Mouse (Mus musculus) embryonic facial prominence, embryonic 13.5 days (tissue): Measurements from ENCODE around the gene Ppcdc. TPM values are rescaled to one million over a fixed set of nuclear protein-coding genes. Genes with fewer than 3 reads are reported as not detected.
A peak's percentile ranks its signal among the peaks of the same experiment; 100 is the strongest.
"Not testable (repeated sequence)": the region's sequence is repeated elsewhere in the genome, so short reads cannot be mapped to it uniquely, and the experiment has no call there.

Experiments
- ATAC-seq: fragments of 200-750 bp; cut with Nextera tagmentation; 2 replicates; pipeline ENCODE4 v1.8.0; 2017; ENCODE audit warnings: low read depth; ENCODE audit not compliant: insufficient number of reproducible peaks, insufficient read depth, low FRiP score, low TSS enrichment
- H3K27ac ChIP-seq: fragments of 300-500 bp; sonication (generic); 2 replicates; pipeline ENCODE4 v1.5.1; 2015; ENCODE audit warnings: moderate library complexity, mild to moderate bottlenecking, inconsistent platforms
- H3K27me3 ChIP-seq: fragments of 300-500 bp; sonication (generic); 2 replicates; pipeline ENCODE4 v1.6.1; 2015; ENCODE audit warnings: mild to moderate bottlenecking, inconsistent platforms
- H3K36me3 ChIP-seq: fragments of 300-500 bp; sonication (generic); 2 replicates; pipeline ENCODE4 v1.6.1; 2015; ENCODE audit warnings: mild to moderate bottlenecking, inconsistent platforms
- H3K4me1 ChIP-seq: fragments of 300-500 bp; sonication (generic); 2 replicates; pipeline ENCODE4 v1.6.1; 2015; ENCODE audit warnings: inconsistent platforms
- H3K4me2 ChIP-seq: fragments of 300-500 bp; sonication (generic); 2 replicates; pipeline ENCODE4 v1.6.1; 2015; ENCODE audit warnings: moderate library complexity, mild to moderate bottlenecking, inconsistent platforms
- H3K4me3 ChIP-seq: fragments of 300-500 bp; sonication (generic); 2 replicates; pipeline ENCODE4 v1.5.1; 2015; ENCODE audit warnings: mild to moderate bottlenecking, inconsistent platforms
- H3K9ac ChIP-seq: fragments of 300-500 bp; sonication (generic); 2 replicates; pipeline ENCODE4 v1.6.1; 2015; ENCODE audit warnings: mild to moderate bottlenecking, inconsistent platforms
- H3K9me3 ChIP-seq: fragments of 300-500 bp; sonication (generic); 2 replicates; pipeline ENCODE4 v1.6.1; 2016; ENCODE audit warnings: inconsistent platforms
- WGBS: fragments of 180-500 bp; shearing (Covaris S2); methylation state at CpG from one replicate; pipeline ENCODE4 v1.1.7; 2015; ENCODE audit warnings: mixed read lengths; 5-methylcytosine and 5-hydroxymethylcytosine counted together
- polyA plus RNA-seq: library from polyadenylated mRNA; unstranded; fragments of >200 nt; fragmentation: Nextera tagmentation; extraction: Ambion mirVana; gene quantifications from 2 replicates; pipeline ENCODE4 v1.2.1, GENCODE M21; 2015

Ppcdc gene
- polyA plus RNA-seq, 1 experiment from 2014 or later, result 30.0 TPM

DNA sequence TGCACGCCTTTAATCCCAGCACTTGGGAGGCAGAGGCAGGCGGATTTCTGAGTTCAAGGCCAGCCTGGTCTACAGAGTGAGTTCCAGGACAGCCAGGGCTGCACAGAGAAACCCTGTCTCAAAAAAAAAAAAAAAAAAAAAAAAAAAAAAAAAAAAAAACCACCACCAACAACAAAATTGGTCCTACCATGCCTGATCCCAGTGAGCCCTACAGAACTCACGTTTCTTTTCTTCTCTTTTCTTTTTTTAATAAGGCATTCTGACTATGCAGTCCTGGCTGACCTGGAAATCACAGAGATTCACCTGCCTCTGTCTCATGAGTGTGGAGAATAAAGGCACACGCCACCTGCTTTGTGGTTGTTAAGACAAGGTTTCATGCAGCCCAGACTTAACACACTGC, 12.8 kb downstream of the Ppcdc start:
- ATAC-seq, H3K27ac ChIP-seq, H3K9ac ChIP-seq, H3K36me3 ChIP-seq, H3K27me3 ChIP-seq, H3K4me2 ChIP-seq, H3K9me3 ChIP-seq, H3K4me3 ChIP-seq: not testable (repeated sequence)
- WGBS, result 94% methylated on average over 4 of the region's 4 CpGs
- H3K4me1 ChIP-seq, result peaks cover 22% of the 10 kb centered on the region

GRCm38 (mm10) chr9:57425116-57425515, 14.8 kb downstream of the Ppcdc start:
- no peak overlapping the region for H3K9ac ChIP-seq

DNA sequence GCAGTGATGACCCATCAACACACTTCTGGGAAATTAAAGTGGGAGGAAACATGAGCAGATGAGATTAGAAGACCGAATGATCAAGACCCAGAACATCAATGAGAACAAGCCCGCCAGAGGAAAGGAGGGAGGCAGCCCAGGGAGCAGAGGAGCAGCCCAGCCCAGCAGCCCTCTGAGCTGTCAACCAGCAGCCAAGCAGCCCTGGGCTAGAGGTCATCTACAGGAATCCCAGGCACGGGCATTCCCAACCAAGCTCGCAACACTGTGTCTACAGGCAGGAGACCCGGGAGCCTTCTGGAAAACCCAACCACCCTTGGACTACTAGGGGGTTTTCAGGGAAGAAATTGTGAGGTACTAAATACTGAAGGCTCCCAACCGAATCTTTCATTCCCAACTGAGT, 15.9 kb downstream of the Ppcdc start:
- Histone ChIP-seq H3K4me3 (no peak overlapping the region), H3K27me3 (no peaks in the 10 kb centered on the region), H3K9me3 (no peaks in the 10 kb centered on the region), H3K36me3 (no peaks in the 10 kb centered on the region), H3K4me1 (peaks cover 39% of the 10 kb centered on the region), H3K27ac (no peak overlapping the region), H3K9ac (no peak overlapping the region), H3K4me2 (no peak overlapping the region)
- WGBS, result 74% methylated on average over 6 of the region's 6 CpGs
- no peak for ATAC-seq

More at GRCm38 (mm10) chr9:57425116-57425515, 14.8 kb downstream of the Ppcdc start:
- Histone ChIP-seq H3K9me3 (no peaks in the 10 kb centered on the region), H3K27me3 (no peaks in the 10 kb centered on the region), H3K4me1 (peaks cover 32% of the 10 kb centered on the region), H3K4me2 (no peak overlapping the region), H3K36me3 (no peaks in the 10 kb centered on the region), H3K27ac (no peak overlapping the region), H3K4me3 (no peak overlapping the region)
- 82% methylated on average over 3 of the region's 3 CpGs for WGBS
- ATAC-seq, result no peak

DNA sequence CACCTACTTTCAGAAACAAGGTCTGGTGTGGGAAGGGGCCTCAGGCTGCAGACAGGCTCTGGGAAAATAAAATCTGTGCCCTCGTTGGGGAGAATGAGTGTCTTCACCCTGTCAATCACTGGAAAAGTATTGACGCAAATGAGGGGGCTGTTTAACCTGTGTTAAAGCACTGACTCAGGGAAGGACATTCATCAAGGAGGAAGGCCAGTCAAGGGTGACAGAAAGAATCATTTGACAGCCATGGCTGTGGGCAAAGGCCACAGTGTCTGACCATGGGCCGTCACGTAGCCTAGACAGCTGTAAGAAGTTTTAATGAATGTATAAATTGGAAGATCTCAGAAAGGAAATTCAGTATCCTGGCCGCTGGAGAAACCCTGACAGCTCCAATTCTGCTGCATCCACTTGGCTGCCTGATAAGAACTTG, 18.2 kb downstream of the Ppcdc start:
- H3K4me3 ChIP-seq, result no peak overlapping the region
- ATAC-seq, result no peak

DNA sequence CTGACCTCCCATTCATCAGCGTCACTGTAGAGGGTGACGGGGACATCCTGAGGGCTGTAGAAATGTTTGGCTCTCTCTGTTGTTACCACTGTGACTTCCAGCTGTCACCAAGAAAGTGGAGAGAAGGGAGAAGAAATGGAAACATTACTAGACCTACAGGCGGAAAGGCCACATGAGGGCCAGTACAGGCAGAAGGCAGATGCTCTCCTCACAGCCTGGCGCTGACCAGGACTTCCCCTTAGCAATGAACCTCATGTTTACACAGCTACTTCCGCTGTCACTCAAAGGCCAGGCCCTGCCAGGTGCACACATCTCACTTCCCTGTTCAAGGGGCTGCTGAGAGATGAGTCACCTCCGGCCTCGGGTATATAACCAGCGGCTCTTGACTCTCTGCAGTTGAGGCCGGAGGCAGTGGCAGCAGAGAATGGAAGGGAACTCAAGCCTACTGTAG, 18.8 kb downstream of the Ppcdc start:
- no peaks in the 10 kb centered on the region for H3K27me3 ChIP-seq
- H3K9ac ChIP-seq, result 0 out of 2 replicates have a peak overlapping the region, but pooled peaks have one; percentile 37
- ATAC-seq, result no peak
- 69% methylated on average over 9 of the region's 9 CpGs for WGBS
- peaks cover 25% of the 10 kb centered on the region for H3K4me1 ChIP-seq
- no peak overlapping the region for H3K4me3 ChIP-seq
- H3K4me2 ChIP-seq, result 0 out of 2 replicates have a peak overlapping the region, but pooled peaks have one; percentile 29
- H3K36me3 ChIP-seq, result no peaks in the 10 kb centered on the region; the same call in 1 of the 2 replicates
- H3K9me3 ChIP-seq, result no peaks in the 10 kb centered on the region
- H3K27ac ChIP-seq, result peak overlapping the region; percentile 87

More for the DNA sequence above, 18.2 kb downstream of the Ppcdc start:
- Histone ChIP-seq H3K9ac (no peak overlapping the region), H3K36me3 (no peaks in the 10 kb centered on the region; the same call in 1 of the 2 replicates), H3K4me2 (no peak overlapping the region), H3K9me3 (no peaks in the 10 kb centered on the region), H3K27me3 (no peaks in the 10 kb centered on the region), H3K4me1 (peaks cover 25% of the 10 kb centered on the region), H3K27ac (peak overlapping the region; percentile 87; the same call in 1 of the 2 replicates)
- 71% methylated on average over 5 of the region's 5 CpGs for WGBS

GRCm38 (mm10) chr9:57420321-57421120, 19.4 kb downstream of the Ppcdc start:
- Histone ChIP-seq H3K4me2 (peak overlapping the region; percentile 29), H3K36me3 (no peaks in the 10 kb centered on the region; the same call in 1 of the 2 replicates), H3K9me3 (no peaks in the 10 kb centered on the region), H3K4me1 (peaks cover 25% of the 10 kb centered on the region), H3K9ac (0 out of 2 replicates have a peak overlapping the region, but pooled peaks have one; percentile 37), H3K27ac (peak overlapping the region; percentile 87), H3K27me3 (no peaks in the 10 kb centered on the region), H3K4me3 (no peak overlapping the region)
- ATAC-seq, result peak; percentile 63
- WGBS, result 44% methylated on average over 20 of the region's 20 CpGs

- WGBS, result 88% methylated on average over 16 of the region's 16 CpGs
- Histone ChIP-seq H3K4me1 (peaks cover 25% of the 10 kb centered on the region), H3K9ac (0 out of 2 replicates have a peak overlapping the region, but pooled peaks have one; percentile 37), H3K36me3 (peaks cover 5% of the 10 kb centered on the region), H3K9me3 (no peaks in the 10 kb centered on the region), H3K4me3 (no peak overlapping the region), H3K27me3 (no peaks in the 10 kb centered on the region), H3K27ac (peak overlapping the region; percentile 87), H3K4me2 (peak overlapping the region; percentile 29; the same call in 1 of the 2 replicates)
- no peak for ATAC-seq
These were observed 20.2 kb downstream of the Ppcdc start for GRCm38 (mm10) chr9:57419521-57420267.

- no peak overlapping the region for H3K9ac ChIP-seq
- peaks cover 14% of the 10 kb centered on the region for H3K36me3 ChIP-seq
- no peaks in the 10 kb centered on the region for H3K9me3 ChIP-seq
- no peak overlapping the region for H3K4me2 ChIP-seq
- H3K4me3 ChIP-seq, result no peak overlapping the region
- ATAC-seq, result no peak
- H3K27ac ChIP-seq, result no peak overlapping the region
- no peaks in the 10 kb centered on the region for H3K27me3 ChIP-seq
- H3K4me1 ChIP-seq, result peaks cover 25% of the 10 kb centered on the region
- 83% methylated on average over 8 of the region's 8 CpGs for WGBS
These were observed 22.6 kb downstream of the Ppcdc start for GRCm38 (mm10) chr9:57417341-57417740.

GRCm38 (mm10) chr9:57407120-57407905, 32.6 kb downstream of the Ppcdc start:
- no peak overlapping the region for H3K4me2 ChIP-seq
- H3K27me3 ChIP-seq, result no peaks in the 10 kb centered on the region
- H3K9ac ChIP-seq, result no peak overlapping the region
- no peak overlapping the region for H3K4me3 ChIP-seq
- no peaks in the 10 kb centered on the region for H3K9me3 ChIP-seq
- H3K36me3 ChIP-seq, result peaks cover 2% of the 10 kb centered on the region; the same call in 1 of the 2 replicates
- H3K4me1 ChIP-seq, result no peaks in the 10 kb centered on the region
- WGBS, result 86% methylated on average over 9 of the region's 9 CpGs
- no peak overlapping the region for H3K27ac ChIP-seq
- ATAC-seq, result no peak

DNA sequence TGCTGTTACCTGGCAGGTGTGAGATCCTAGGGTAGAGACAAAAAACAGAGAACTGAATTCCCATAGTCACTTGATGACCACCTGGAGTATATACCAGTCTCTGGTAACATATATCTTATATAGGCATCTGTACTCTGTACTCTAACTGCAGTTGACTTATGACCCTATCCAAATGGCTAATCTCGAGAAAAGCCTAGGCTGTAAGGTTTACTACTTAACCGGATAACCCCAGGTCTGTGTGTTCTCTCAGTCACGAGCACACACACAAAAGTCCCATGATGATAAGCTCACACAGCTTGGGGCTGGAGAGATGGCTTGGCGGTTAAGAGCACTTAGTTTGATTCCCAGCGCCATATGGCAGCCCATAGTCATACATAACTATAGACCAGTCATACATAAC, 33.5 kb downstream of the Ppcdc start:
- Histone ChIP-seq H3K9me3 (no peaks in the 10 kb centered on the region), H3K4me2 (no peak overlapping the region), H3K27me3 (no peaks in the 10 kb centered on the region), H3K4me1 (no peaks in the 10 kb centered on the region), H3K9ac (no peak overlapping the region), H3K36me3 (no peaks in the 10 kb centered on the region), H3K4me3 (no peak overlapping the region), H3K27ac (no peak overlapping the region)
- WGBS, result 89% methylated on average over 5 of the region's 5 CpGs
- no peak for ATAC-seq

DNA sequence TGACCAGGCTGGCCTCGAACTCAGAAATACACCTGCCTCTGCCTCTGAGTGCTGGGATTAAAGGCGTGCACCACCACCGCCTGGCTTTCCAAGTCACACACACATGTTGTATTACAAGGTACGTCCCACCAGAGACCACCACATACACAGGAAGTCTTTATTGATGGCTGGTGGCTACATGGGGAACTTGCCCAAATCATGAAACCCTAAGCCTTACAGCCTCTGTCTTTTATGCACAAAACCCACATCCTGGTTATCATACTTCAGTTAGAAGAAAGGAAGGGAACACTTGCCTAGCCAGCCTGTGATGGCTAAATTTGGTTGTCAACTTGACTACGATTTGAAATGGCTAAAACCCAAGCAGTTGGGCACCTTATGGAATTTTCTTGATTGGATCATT, 35.9 kb downstream of the Ppcdc start:
- 87% methylated on average over 5 of the region's 5 CpGs for WGBS
- Histone ChIP-seq H3K4me1 (no peaks in the 10 kb centered on the region), H3K36me3 (no peaks in the 10 kb centered on the region), H3K4me3 (no peak overlapping the region), H3K9me3 (peaks cover 8% of the 10 kb centered on the region), H3K27me3 (no peaks in the 10 kb centered on the region), H3K4me2 (no peak overlapping the region), H3K27ac (no peak overlapping the region), H3K9ac (no peak overlapping the region)
- ATAC-seq, result no peak
